12 mouse cellular contexts compared by ENCODE assay signal in the genomic region with DNA sequence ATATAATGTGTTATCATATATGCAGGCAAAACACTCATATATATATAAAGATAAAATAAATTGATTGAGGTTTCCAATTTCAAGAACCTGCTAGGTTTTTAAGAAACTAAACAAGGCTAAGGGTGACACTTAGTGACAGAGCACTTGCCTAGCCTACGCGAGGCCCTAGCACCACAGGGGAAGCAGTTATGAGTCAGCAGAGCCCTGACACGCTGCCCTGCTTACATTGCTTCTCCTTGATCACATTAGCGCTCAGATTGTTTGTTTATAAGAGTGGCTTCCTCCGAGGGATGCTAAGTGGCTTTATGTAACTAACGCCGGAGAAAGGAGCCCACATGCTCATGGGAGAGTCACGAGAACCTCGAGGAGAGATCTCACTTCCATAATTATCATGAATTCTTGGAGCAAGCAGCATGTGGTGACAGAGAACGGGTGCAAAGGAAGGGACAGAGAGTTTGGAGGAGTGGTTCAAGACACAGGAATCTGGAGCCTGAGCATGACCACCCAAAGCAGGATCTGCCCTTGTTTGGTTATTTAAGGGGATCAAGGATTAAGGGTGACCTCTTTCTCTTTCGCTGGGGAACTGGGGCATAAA. TPM values are rescaled to one million over a fixed set of nuclear protein-coding genes. Genes with fewer than 3 reads are reported as not detected.
DNase-seq lines count a peak whose midpoint lies in the region; ATAC-seq and TF ChIP-seq lines count a peak whose summit lies in the region.
"Had no signal": no experiment of that assay in that cellular context is flagged by ENCODE, and none has a peak within 500 bp of the region (broad histone marks: within the 10 kb centered on the region; RNA-seq: fewer than 3 reads in every experiment).

No protein-coding gene starts in this region.

- H3K4me1 ChIP-seq in liver, adult 2 months (ENCODE audit: control insufficient read depth, insufficient read depth, low read length) = no peaks in the 10 kb centered on the region
- no peaks in the 10 kb centered on the region for H3K4me1 ChIP-seq in midbrain, embryonic 13.5 days (replicated peaks)
- H3K4me1 ChIP-seq: limb, embryonic 15.5 days had no signal

- DNase-seq in liver, adult 2 months (ENCODE audit: extremely low read depth, low read depth, low spot score) = peak; percentile 7
- no peak for DNase-seq in liver
- peak; percentile 41 for DNase-seq in adrenal gland, postnatal 10 days
- peak; percentile 15 to 48 for DNase-seq in left cerebral cortex, adult 18-20 months (ENCODE audit: low spot score in 2 of 2)
- DNase-seq in retina, adult 2 months (ENCODE audit: low read depth, low spot score) = peak; percentile 18
- no peak for DNase-seq in urinary bladder, postnatal 25 days (ENCODE audit: low spot score)
- DNase-seq: cerebellum, adult 8-10 months; midbrain, embryonic 14.5 days had no signal

- TF ChIP-seq POLR2A in liver, adult 2 months (IDR thresholded peaks at IDR 0.05; ENCODE audit: extremely low read depth, insufficient read depth, low read length) = no peak

- H3K4me3 ChIP-seq in liver, adult 2 months (ENCODE audit: insufficient read depth, low read depth, low read length) = no peak overlapping the region
- no peak overlapping the region for H3K4me3 ChIP-seq in midbrain, embryonic 13.5 days (replicated peaks)
- H3K4me3 ChIP-seq: hindbrain, embryonic 12.5 days; limb, embryonic 15.5 days had no signal

- 41% methylated on average over 11 of the region's 11 CpGs for WGBS in liver, adult 2 months
- WGBS in midbrain, embryonic 13.5 days = 57% methylated on average over 11 of the region's 11 CpGs

- H3K79me2 ChIP-seq in liver, adult 2 months (ENCODE audit: control insufficient read depth, insufficient read depth, low read length) = no peaks in the 10 kb centered on the region

- no peaks in the 10 kb centered on the region for H3K9me3 ChIP-seq in midbrain, embryonic 13.5 days
- H3K9me3 ChIP-seq: hindbrain, embryonic 12.5 days; limb, embryonic 15.5 days had no signal

- ATAC-seq in midbrain, embryonic 13.5 days = no peak
- ATAC-seq: activated CD4-positive, CD25-positive, alpha-beta regulatory T cell, adult 4 months had no signal

- no peak for TF ChIP-seq CTCF in liver, adult 2 months (IDR thresholded peaks at IDR 0.05; ENCODE audit: low read depth, low read length)

- no peak overlapping the region for H3K27ac ChIP-seq in liver, adult 2 months (replicated peaks; ENCODE audit: insufficient read depth, low read depth, low read length)
- no peak overlapping the region for H3K27ac ChIP-seq in midbrain, embryonic 13.5 days
- H3K27ac ChIP-seq: hindbrain, embryonic 12.5 days; limb, embryonic 15.5 days had no signal

- H3K4me2 ChIP-seq in midbrain, embryonic 13.5 days (replicated peaks) = no peak overlapping the region
- H3K4me2 ChIP-seq: hindbrain, embryonic 12.5 days; limb, embryonic 15.5 days had no signal

- no peaks in the 10 kb centered on the region for H3K36me3 ChIP-seq in liver, adult 2 months (ENCODE audit: control insufficient read depth, insufficient read depth, low read length)
- H3K36me3 ChIP-seq in midbrain, embryonic 13.5 days = no peaks in the 10 kb centered on the region
- H3K36me3 ChIP-seq: hindbrain, embryonic 12.5 days; limb, embryonic 15.5 days had no signal

- no peaks in the 10 kb centered on the region for H3K27me3 ChIP-seq in liver, adult 2 months (ENCODE audit: control insufficient read depth, insufficient read depth, low read length)
- no peaks in the 10 kb centered on the region for H3K27me3 ChIP-seq in midbrain, embryonic 13.5 days
- H3K27me3 ChIP-seq: hindbrain, embryonic 12.5 days; limb, embryonic 15.5 days had no signal

- H3K9ac ChIP-seq in liver, adult 2 months (ENCODE audit: low read depth, low read length) = no peak overlapping the region
- no peak overlapping the region for H3K9ac ChIP-seq in midbrain, embryonic 13.5 days (replicated peaks)
- H3K9ac ChIP-seq: hindbrain, embryonic 12.5 days; limb, embryonic 15.5 days had no signal

RNA-seq across cellular contexts. Expression of a gene that starts 55.3 kb away (rescaled TPM):
- 0.65 and 0.94 TPM in 2 replicates for total RNA-seq in liver, adult 2 months (2014; rRNA removed)
- polyA plus RNA-seq in liver, adult 2 months (2012; rRNA removed) = 0.42 and 0.48 TPM in 2 replicates
- total RNA-seq in adrenal gland, postnatal 10 days (2021) = 10 to 100 TPM; 30.0 to 30.8 TPM
- total RNA-seq in left cerebral cortex, adult 18-20 months (2021) = 100 to 1,000 TPM; 256 to 284 TPM
- polyA plus RNA-seq in midbrain, embryonic 13.5 days (2015; fragmentation: Nextera tagmentation; extraction: Ambion mirVana) = 75.5 and 79.1 TPM in 2 replicates

Comparison
In these comparisons a context has a peak if more than half of its experiments do, and no peak if none do; other contexts are left out.
1. DNase-seq: peak in liver, adult 2 months (single experiment), adrenal gland, postnatal 10 days (single experiment), left cerebral cortex, adult 18-20 months (2 of 2) and retina, adult 2 months (single experiment); none in liver (single experiment) and urinary bladder, postnatal 25 days (single experiment).
2. RNA of a gene that starts 55.3 kb away (total RNA-seq): 256 to 284 TPM in left cerebral cortex, adult 18-20 months and 30.0 to 30.8 TPM in adrenal gland, postnatal 10 days; 0.65 to 0.94 TPM in liver, adult 2 months; every median in the first group is over 10 times any median in the second.